Mouse (Mus musculus) lung, embryonic 14.5 days (tissue): ENCODE data around the gene Ahcyl2. TPM values are rescaled to one million over a fixed set of nuclear protein-coding genes. Genes with fewer than 3 reads are reported as not detected.

ENCODE experiments used
- ATAC-seq: fragments of 200-750 bp; cut with Nextera tagmentation; 2 replicates; pipeline ENCODE4 v1.8.0; 2017; ENCODE audit warnings: mild to moderate bottlenecking, moderate TSS enrichment, moderate library complexity; ENCODE audit not compliant: insufficient read depth
- DNase-seq: peaks from one replicate; pipeline ENCODE4 v3.0.0-alpha.2; 2015
- H3K27ac ChIP-seq: fragments of 300-500 bp; sonication (generic); 2 replicates; pipeline ENCODE4 v1.5.1; 2014; ENCODE audit warnings: low read depth, mild to moderate bottlenecking, moderate library complexity
- H3K27me3 ChIP-seq: fragments of 300-500 bp; sonication (generic); 2 replicates; pipeline ENCODE4 v1.6.1; 2014; ENCODE audit warnings: low read length, control low read depth; ENCODE audit not compliant: insufficient read depth
- H3K36me3 ChIP-seq: fragments of 300-500 bp; sonication (generic); 2 replicates; pipeline ENCODE4 v1.6.1; 2014; ENCODE audit warnings: control low read depth; ENCODE audit not compliant: insufficient read depth
- H3K4me1 ChIP-seq: fragments of 300-500 bp; sonication (generic); 2 replicates; pipeline ENCODE4 v1.6.1; 2014; ENCODE audit warnings: antibody characterized with exemption, control low read depth; ENCODE audit not compliant: insufficient read depth
- H3K4me2 ChIP-seq: fragments of 300-500 bp; sonication (generic); 2 replicates; pipeline ENCODE4 v1.6.1; 2014; ENCODE audit warnings: mild to moderate bottlenecking
- H3K4me3 ChIP-seq: fragments of 300-500 bp; sonication (generic); 2 replicates; pipeline ENCODE4 v1.5.1; 2014; ENCODE audit warnings: low read depth, low read length
- H3K9ac ChIP-seq: fragments of 300-500 bp; sonication (generic); 2 replicates; pipeline ENCODE4 v1.6.1; 2014
- H3K9me3 ChIP-seq: fragments of 300-500 bp; sonication (generic); 2 replicates; pipeline ENCODE4 v1.6.1; 2016; ENCODE audit warnings: low read depth, low read length, control low read depth
- CTCF ChIP-seq: IDR thresholded peaks from 2 replicates; pipeline ENCODE4 v1.5.1; 2016; ENCODE audit warnings: antibody characterized with exemption, low read depth
- WGBS: fragments of 180-500 bp; shearing (Covaris S2); extraction: QIAGEN DNeasy Blood & Tissue Kit; methylation state at CpG from one replicate; pipeline ENCODE4 v1.1.7; 2014; 5-methylcytosine and 5-hydroxymethylcytosine counted together
- polyA plus RNA-seq: library from polyadenylated mRNA; unstranded; fragments of >200 nt; fragmentation: Nextera tagmentation; extraction: Ambion mirVana; gene quantifications from 2 replicates; pipeline ENCODE4 v1.2.1, GENCODE M21; 2014

Gene Ahcyl2
- polyA plus RNA-seq: 10.1 and 12.4 TPM in 2 replicates

DNA sequence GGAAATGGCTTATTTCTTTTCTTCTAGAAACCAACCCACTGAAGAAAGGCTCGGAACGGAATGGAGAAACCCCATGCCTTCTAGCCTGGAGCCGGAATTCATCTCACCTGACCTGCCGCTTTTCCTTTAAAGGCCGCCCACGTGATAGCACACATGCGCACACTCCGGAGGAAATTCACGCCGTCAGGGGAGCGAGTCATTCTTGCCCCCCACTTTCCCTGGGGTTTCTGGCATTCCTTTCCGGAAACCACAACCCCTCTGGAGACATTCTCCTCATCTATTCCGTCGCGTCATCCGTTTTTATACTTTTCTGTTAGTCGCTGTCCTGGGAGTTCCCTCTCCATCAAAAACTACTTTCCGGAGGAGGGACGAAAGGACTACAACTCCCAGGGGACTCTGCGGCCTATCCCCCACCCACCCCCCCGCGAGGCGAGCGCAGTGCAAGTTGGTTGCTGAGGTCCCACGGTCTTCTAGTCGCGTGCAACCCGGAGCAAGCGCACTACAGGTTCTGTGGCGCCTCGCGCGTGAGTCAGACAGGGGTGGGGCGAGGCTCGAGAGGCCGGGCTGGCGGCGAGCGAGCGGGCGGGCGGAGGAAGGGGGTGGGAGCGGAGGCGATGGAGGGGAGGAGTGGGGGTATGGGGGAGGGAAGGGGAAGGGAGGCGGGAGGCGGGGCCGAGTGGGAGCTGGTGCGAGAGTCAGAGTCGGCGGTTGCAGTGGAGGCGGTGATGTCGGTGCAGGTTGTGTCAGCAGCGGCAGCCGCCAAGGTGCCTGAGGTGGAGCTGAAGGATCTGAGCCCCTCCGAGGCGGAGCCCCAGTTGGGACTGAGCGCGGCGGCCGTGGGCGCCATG lies at the start of gene Ahcyl2:
TSS of gene Ahcyl2 (plus strand) at position 199 of the 848 bp plus-strand sequence.
- under 1% methylated on average over 58 of the region's 61 CpGs for WGBS
- peak; percentile 98 for ATAC-seq
- Histone ChIP-seq H3K27ac (peak within 1 kb of the TSS; percentile 80), H3K4me1 (no peaks in the 10 kb centered on the region), H3K4me3 (peak within 1 kb of the TSS; percentile 89), H3K9ac (peak within 1 kb of the TSS; percentile 74), H3K27me3 (no peaks in the 10 kb centered on the region), H3K4me2 (peak within 1 kb of the TSS; percentile 76), H3K36me3 (no peaks in the 10 kb centered on the region), H3K9me3 (no peaks in the 10 kb centered on the region)
- TF ChIP-seq CTCF: no peak
- DNase-seq: peak; percentile 95

DNA sequence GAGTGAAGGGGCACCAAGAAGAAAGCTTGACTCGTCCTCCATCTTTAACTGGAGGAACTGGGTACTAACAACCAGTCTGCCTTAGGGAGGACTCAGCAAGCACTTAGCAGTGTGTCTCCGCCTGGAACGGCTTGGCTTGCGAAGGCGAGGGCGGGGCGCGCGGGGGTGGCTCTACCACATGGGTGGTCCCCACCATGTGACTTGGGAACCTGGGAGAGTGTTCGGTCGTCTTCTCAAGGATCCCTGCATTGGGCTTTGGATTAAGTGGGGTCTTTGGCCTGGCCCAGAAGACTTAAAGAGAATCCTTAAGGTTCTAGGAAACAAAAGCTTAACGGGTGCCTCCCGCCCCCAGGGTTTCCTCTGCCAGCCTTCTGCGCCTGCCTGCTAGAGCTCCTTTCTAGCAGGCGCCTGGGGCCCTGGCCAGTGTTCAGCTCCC lies 48.9 kb upstream of the Ahcyl2 start:
- Histone ChIP-seq H3K4me1 (peaks cover 14% of the 10 kb centered on the region; the same call in 1 of the 2 replicates), H3K27ac (peak overlapping the region; percentile 39), H3K27me3 (no peaks in the 10 kb centered on the region), H3K36me3 (no peaks in the 10 kb centered on the region), H3K4me2 (peak overlapping the region; percentile 55), H3K4me3 (peak overlapping the region; percentile 33), H3K9ac (peak overlapping the region; percentile 43), H3K9me3 (no peaks in the 10 kb centered on the region)
- WGBS: 2% methylated on average over 15 of the region's 15 CpGs
- DNase-seq (peak; percentile 84), ATAC-seq (peak; percentile 89)
- TF ChIP-seq CTCF: no peak

DNA sequence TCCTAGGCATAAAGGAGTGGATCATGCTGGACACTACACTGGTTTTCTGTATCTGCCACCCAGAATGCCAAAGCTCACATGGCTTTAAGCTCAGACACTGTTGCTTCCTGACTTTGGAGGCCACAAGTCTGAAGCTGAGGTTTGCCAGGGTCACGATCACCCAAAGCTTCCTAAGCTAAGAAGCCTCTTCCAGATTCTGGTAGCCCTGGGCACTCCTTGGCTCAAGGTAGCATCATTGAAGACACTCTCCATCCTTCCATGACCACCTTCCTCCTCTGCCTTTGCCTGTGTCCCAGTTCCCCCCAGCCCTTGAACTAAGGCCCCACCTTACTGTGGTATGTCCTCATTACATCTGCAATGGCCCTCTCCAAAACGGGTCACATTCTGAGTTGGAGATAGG lies 45.9 kb upstream of the Ahcyl2 start:
- no peak overlapping the region for H3K4me3 ChIP-seq
- WGBS: 73% methylated on average over 2 of the region's 2 CpGs
- no peak overlapping the region for H3K9ac ChIP-seq
- TF ChIP-seq CTCF: no peak
- H3K36me3 ChIP-seq: no peaks in the 10 kb centered on the region
- no peak overlapping the region for H3K4me2 ChIP-seq
- H3K4me1 ChIP-seq: peaks cover 14% of the 10 kb centered on the region; the same call in 1 of the 2 replicates
- ATAC-seq (no peak), DNase-seq (no peak)
- no peaks in the 10 kb centered on the region for H3K27me3 ChIP-seq
- H3K27ac ChIP-seq: no peak overlapping the region
- no peaks in the 10 kb centered on the region for H3K9me3 ChIP-seq

DNA sequence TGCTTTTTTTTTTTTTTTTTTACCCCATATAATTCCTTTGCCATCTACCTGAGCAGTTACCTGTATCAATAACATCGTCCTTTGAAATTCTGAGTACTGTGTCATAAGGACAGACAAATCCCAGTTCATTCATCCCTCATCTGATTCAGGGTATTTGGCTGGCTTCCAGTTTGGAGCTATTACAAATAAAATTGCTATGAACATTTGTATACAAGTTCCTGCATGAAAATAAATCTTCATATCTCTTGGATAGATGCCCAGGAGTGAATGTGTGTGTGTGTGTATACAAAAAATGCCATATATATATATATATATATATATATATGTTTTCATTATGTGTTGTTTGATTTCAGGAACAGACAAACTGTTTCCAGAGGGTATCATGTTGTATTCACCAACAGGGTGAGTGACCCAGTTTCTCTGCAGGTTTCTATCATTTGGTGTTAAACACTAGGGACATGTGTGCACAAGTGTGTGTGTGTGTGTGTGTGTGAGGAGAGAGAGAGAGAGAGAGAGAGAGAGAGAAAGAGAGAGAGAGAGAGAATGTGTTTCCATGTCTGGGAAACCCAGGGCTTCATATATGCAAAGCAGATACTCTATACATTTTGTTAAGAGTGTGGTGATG lies 41.1 kb upstream of the Ahcyl2 start:
- ATAC-seq: peak; percentile 85

DNA sequence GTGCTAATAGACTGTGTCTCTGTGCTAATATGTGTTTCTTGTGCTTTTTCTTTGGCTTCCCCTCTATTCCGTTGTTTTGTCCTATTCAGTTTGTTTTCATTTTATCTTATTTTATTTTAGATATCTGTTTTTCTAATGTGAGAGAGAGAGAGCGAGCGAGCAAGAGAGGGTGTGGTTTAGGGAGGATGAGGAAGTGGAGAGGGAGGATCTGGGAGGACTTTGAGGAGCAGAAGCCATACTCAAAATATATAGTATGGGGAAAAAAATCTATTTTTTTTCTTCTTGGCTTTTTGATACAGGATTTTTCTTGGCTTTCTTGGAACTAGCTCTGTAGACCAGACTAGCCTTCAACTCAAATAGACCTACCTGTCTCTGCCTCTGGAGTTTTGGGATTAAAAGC lies 39.8 kb upstream of the Ahcyl2 start:
- no peak for TF ChIP-seq CTCF
- Histone ChIP-seq H3K27me3 (no peaks in the 10 kb centered on the region), H3K9ac (no peak overlapping the region), H3K4me1 (no peaks in the 10 kb centered on the region), H3K27ac (no peak overlapping the region), H3K9me3 (no peaks in the 10 kb centered on the region), H3K4me2 (no peak overlapping the region), H3K36me3 (no peaks in the 10 kb centered on the region), H3K4me3 (no peak overlapping the region)
- 77% methylated on average over 3 of the region's 3 CpGs for WGBS
- ATAC-seq: no peak
- DNase-seq: no peak

More for the DNA sequence above, 41.1 kb upstream of the Ahcyl2 start:
- 50% methylated on average over 1 of the region's 1 CpGs for WGBS
- Histone ChIP-seq H3K4me3 (no peak overlapping the region), H3K9me3 (no peaks in the 10 kb centered on the region), H3K27me3 (no peaks in the 10 kb centered on the region), H3K36me3 (no peaks in the 10 kb centered on the region), H3K4me2 (peak overlapping the region; percentile 21; the same call in 1 of the 2 replicates), H3K9ac (no peak overlapping the region), H3K27ac (no peak overlapping the region; the same call in 1 of the 2 replicates), H3K4me1 (no peaks in the 10 kb centered on the region)
- peak; percentile 97 for DNase-seq
- TF ChIP-seq CTCF: no peak

DNA sequence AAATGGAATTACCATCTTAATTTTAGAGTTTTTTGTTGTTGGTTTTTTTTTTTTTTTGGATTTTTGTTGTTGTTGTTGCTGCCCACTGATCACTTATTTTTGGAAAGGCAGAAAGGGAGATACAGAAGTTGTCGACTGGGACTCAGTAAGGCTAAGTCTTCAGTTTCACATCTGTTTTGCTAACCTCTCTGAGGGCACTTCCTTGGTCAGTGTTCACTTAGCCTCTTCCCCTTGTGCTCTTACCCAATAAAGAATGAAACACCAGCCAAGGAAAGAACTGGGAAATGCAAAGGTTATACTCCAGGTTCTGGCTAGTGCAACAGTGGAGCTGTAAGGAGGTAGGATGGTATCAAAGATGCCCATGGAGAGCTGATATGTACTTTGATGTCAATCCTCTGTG lies 38.3 kb upstream of the Ahcyl2 start:
- H3K27ac ChIP-seq: no peak overlapping the region
- ATAC-seq (no peak), DNase-seq (no peak)
- H3K4me3 ChIP-seq: no peak overlapping the region
- no peak overlapping the region for H3K4me2 ChIP-seq
- H3K4me1 ChIP-seq: no peaks in the 10 kb centered on the region
- no peaks in the 10 kb centered on the region for H3K27me3 ChIP-seq
- no peak for TF ChIP-seq CTCF
- H3K9me3 ChIP-seq: no peaks in the 10 kb centered on the region
- H3K36me3 ChIP-seq: no peaks in the 10 kb centered on the region
- no peak overlapping the region for H3K9ac ChIP-seq
- WGBS: 77% methylated on average over 1 of the region's 1 CpGs

DNA sequence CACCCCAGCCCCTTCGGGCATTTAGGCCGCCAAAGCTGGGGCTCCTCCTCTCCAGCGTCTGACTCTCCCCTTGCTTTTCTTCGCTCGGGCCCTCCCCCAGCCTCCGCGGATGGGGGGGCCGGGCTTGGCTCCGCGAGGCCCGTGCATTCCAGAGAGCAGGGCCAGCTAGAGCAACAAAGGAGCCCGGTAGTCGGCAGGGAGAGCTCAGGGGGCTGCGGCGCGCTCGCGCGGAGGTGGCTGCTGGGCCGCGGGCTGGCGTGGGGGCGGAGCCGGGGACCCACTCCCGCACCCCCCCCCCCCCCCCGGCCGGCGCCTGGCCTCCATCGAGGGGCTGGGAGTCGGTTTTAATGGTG lies 32.5 kb upstream of the Ahcyl2 start, which contains the start of gene Smo:
TSS of gene Smo (plus strand) at position 168 of the 353 bp plus-strand sequence.
- no peak for TF ChIP-seq CTCF
- Histone ChIP-seq H3K4me3 (peak within 1 kb of the TSS; percentile 92), H3K4me1 (peaks cover 11% of the 10 kb centered on the region), H3K27me3 (no peaks in the 10 kb centered on the region), H3K36me3 (peaks cover 7% of the 10 kb centered on the region; the same call in 1 of the 2 replicates), H3K9ac (peak within 1 kb of the TSS; percentile 99), H3K9me3 (no peaks in the 10 kb centered on the region), H3K27ac (peak within 1 kb of the TSS; percentile 99), H3K4me2 (peak within 1 kb of the TSS; percentile 98)
- DNase-seq: peak; percentile 95
- peak; percentile 98 for ATAC-seq
- WGBS: 2% methylated on average over 28 of the region's 30 CpGs
